Mouse (Mus musculus) liver, postnatal 0 days (tissue): ENCODE measurements around the gene Pef1.

ENCODE experiments used
- CTCF ChIP-seq: sonication (generic); IDR thresholded peaks from 2 replicates; pipeline ENCODE4 v1.5.1; 2016; ENCODE audit warnings: antibody characterized with exemption, low read depth
- EP300 ChIP-seq: IDR thresholded peaks from 2 replicates; pipeline ENCODE4 v1.6.1; 2016; ENCODE audit warnings: antibody characterized with exemption, low read depth, mild to moderate bottlenecking

DNA sequence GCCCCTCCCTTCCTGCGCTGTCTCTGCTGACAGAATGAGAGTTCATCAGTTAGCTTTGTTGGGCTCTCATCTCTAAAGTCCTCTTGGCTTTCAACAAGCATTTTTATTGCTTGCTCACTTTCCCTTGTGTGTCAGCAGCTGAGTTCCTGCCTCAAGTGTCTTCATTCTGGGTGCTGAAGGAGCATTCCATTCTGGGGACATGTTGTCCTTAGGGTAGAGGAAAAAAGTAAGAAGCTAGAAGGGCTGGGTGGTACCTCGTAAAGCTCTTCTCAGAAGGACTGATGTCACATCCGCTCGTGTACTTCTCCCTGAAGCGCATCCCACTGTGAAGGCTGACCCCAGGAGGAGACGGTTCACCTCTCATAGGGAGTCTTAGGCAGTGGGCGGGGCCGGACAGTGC is 19.2 kb downstream of the Pef1 start:
- TF ChIP-seq CTCF (no peak), EP300 (no peak)
